Mouse (Mus musculus) megakaryocyte, embryonic 14.5 days (primary cell): ENCODE measurements at regions not wholly inside any gene's neighbourhood (a gene's known extent, or its start where the extent isn't known, plus 50 kb on each side); places are given as distances from the start of the nearest gene placed in this dataset.

ENCODE experiments used
- FLI1 ChIP-seq: IDR thresholded peaks from 2 replicates; pipeline ENCODE4 v1.6.1; 2012; ENCODE audit warnings: low read length, inconsistent platforms, mixed read lengths
- GATA1 ChIP-seq: IDR thresholded peaks from 3 replicates; pipeline ENCODE4 v1.6.1; 2012; ENCODE audit warnings: mixed read lengths, low read length, inconsistent platforms, borderline replicate concordance

DNA sequence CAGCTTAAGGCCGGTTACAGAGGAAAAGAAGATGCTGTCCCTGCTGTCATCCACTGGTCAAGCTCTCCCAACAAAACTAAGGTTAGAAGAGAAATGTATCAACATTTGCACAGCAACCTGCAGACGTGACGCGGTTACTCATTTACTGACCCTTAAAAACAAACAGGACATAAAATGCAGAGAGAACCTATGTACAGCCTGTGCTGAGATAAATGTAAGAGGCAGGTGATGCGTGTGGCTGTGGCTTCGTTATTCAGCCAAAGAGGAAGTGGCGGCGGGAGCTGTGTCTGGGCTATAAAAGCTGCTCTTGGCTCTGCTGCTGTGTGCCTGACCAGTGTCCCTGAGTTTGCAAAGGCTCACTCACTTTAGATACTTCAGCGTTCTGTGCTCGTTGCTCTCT, 58.2 kb upstream of the Zfp507 start:
- no peak for TF ChIP-seq GATA1
- TF ChIP-seq FLI1: no peak
